Comparison of ENCODE assay signal across 21 mouse cellular contexts in the genomic region with DNA sequence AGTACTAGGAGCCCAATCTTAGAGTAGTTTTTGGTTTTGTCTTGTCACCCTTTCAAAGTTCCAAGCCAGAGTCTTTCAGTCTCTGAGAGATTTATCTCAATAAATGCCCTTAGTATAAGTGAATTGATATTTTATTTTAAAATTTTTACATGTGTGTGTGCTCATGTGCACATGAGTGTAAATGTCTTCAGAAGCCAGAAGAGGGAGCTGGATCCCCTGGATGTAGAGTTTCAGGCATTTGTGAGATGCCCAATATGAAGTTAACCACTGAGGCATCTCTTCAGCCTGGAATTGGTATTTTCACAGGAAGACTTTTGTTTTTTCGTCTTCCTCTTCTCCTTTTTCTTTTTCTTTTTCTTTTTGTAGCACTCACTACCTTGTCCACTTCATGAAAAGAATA.
DNase-seq lines count a peak whose midpoint lies in the region; TF ChIP-seq lines count a peak whose summit lies in the region.
"Had no signal": no experiment of that assay in that cellular context is flagged by ENCODE, and none has a peak within 500 bp of the region (broad histone marks: within the 10 kb centered on the region; RNA-seq: fewer than 3 reads in every experiment).

No protein-coding gene starts in this region.

- H3K27ac ChIP-seq in heart, adult 2 months, result no peak overlapping the region
- H3K27ac ChIP-seq in left cerebral cortex, adult 2 months, result no peak overlapping the region
- H3K27ac ChIP-seq: embryonic facial prominence, embryonic 13.5 days; forebrain, embryonic 13.5 days; heart, embryonic 15.5 days; limb, embryonic 12.5 days; liver, embryonic 12.5 days; lung, embryonic 15.5 days; macrophage had no signal

- H3K36me3 ChIP-seq in heart, adult 2 months (ENCODE audit: control insufficient read depth, insufficient read depth, low read length), result no peaks in the 10 kb centered on the region
- H3K36me3 ChIP-seq in E14TG2a.4 (ENCODE audit: insufficient read depth, low read length), result no peaks in the 10 kb centered on the region
- H3K36me3 ChIP-seq: embryonic facial prominence, embryonic 13.5 days; heart, embryonic 15.5 days; limb, embryonic 12.5 days; liver, embryonic 12.5 days; lung, embryonic 15.5 days had no signal

- DNase-seq in heart, adult 2 months, result no peak
- DNase-seq in heart, postnatal 14 days, result no peak
- no peak for DNase-seq in left cerebral cortex, adult 2 months (ENCODE audit: extremely low spot score in 1 of 2, low spot score in 2 of 2)
- DNase-seq in left cerebral cortex, postnatal 36 days (ENCODE audit: low spot score in 2 of 2), result no peak
- peak; percentile 8 for DNase-seq in 416B (ENCODE audit: low read depth)
- no peak for DNase-seq in B cell, adult 2 months
- no peak for DNase-seq in adrenal gland, postnatal 10 days
- DNase-seq: cerebellum, adult 18-20 months; cerebellum, postnatal 14 days; embryo, embryonic 11 days; gastrocnemius, postnatal 36 days; kidney, adult 11 months had no signal

- no peak for TF ChIP-seq EP300 in heart, adult 2 months (IDR thresholded peaks at IDR 0.05; ENCODE audit: insufficient read depth, low read depth, low read length)

- TF ChIP-seq POLR2A in heart, adult 2 months (IDR thresholded peaks at IDR 0.05; ENCODE audit: insufficient read depth, low read depth, low read length), result no peak

- no peak overlapping the region for H3K4me3 ChIP-seq in heart, adult 2 months
- no peak overlapping the region for H3K4me3 ChIP-seq in left cerebral cortex, adult 2 months
- no peak overlapping the region for H3K4me3 ChIP-seq in E14TG2a.4 (replicated peaks; ENCODE audit: low read length)
- H3K4me3 ChIP-seq: embryonic facial prominence, embryonic 13.5 days; erythroblast, embryonic 14.5 days; forebrain, embryonic 13.5 days; heart, embryonic 15.5 days; limb, embryonic 12.5 days; liver, embryonic 12.5 days; lung, embryonic 15.5 days had no signal

- no peaks in the 10 kb centered on the region for H3K4me1 ChIP-seq in heart, adult 2 months (ENCODE audit: control insufficient read depth, insufficient read depth, low read length)
- no peaks in the 10 kb centered on the region for H3K4me1 ChIP-seq in E14TG2a.4 (replicated peaks; ENCODE audit: low read depth, low read length)
- H3K4me1 ChIP-seq: embryonic facial prominence, embryonic 13.5 days; forebrain, embryonic 13.5 days; heart, embryonic 15.5 days; limb, embryonic 12.5 days; liver, embryonic 12.5 days; lung, embryonic 15.5 days had no signal

- 74% methylated on average over 1 of the region's 1 CpGs for WGBS in heart, adult 2 months

- H3K79me2 ChIP-seq in heart, adult 2 months (replicated peaks; ENCODE audit: control insufficient read depth, insufficient read depth, low read length), result no peaks in the 10 kb centered on the region

- intact Hi-C loops in heart, adult 2 months (cut with DNase I), result no loop called here
- intact Hi-C loops in heart, postnatal 14 days (cut with DNase I), result loop anchor here (10.0 kb wide), 1 partner anchor 630 kb away; no protein-coding TSS in a partner anchor
- intact Hi-C loops in left cerebral cortex, adult 2 months (cut with DNase I), result no loop called here
- intact Hi-C loops in left cerebral cortex, postnatal 36 days (cut with DNase I), result no loop called here

- peak; percentile 40 for TF ChIP-seq CTCF in heart, adult 2 months (IDR thresholded peaks at IDR 0.05)
- TF ChIP-seq CTCF in left cerebral cortex, adult 2 months (IDR thresholded peaks at IDR 0.05), result peak; percentile 10
- 0 out of 2 replicates have a peak, but pooled peaks have one; percentile 4 for TF ChIP-seq CTCF in E14TG2a.4 (conservative IDR thresholded peaks at IDR 0.05; ENCODE audit: low read length)

- H3K9me3 ChIP-seq in E14TG2a.4 (ENCODE audit: low read length), result peaks cover 5% of the 10 kb centered on the region
- H3K9me3 ChIP-seq: embryonic facial prominence, embryonic 13.5 days; forebrain, embryonic 13.5 days; heart, embryonic 15.5 days; limb, embryonic 12.5 days; liver, embryonic 12.5 days; lung, embryonic 15.5 days had no signal

- H3K27me3 ChIP-seq in heart, adult 2 months (ENCODE audit: control insufficient read depth, insufficient read depth, low read length), result no peaks in the 10 kb centered on the region
- no peaks in the 10 kb centered on the region for H3K27me3 ChIP-seq in E14TG2a.4 (ENCODE audit: insufficient read depth, low read length)
- H3K27me3 ChIP-seq: forebrain, embryonic 13.5 days; heart, embryonic 15.5 days; limb, embryonic 12.5 days; liver, embryonic 12.5 days; lung, embryonic 15.5 days had no signal

- H3K9ac ChIP-seq in heart, adult 2 months (ENCODE audit: low read depth, low read length), result no peak overlapping the region
- H3K9ac ChIP-seq: embryonic facial prominence, embryonic 13.5 days; forebrain, embryonic 13.5 days; heart, embryonic 15.5 days; limb, embryonic 12.5 days; liver, embryonic 12.5 days; lung, embryonic 15.5 days had no signal
